Mouse (Mus musculus) embryonic fibroblast, embryonic 13.5 days (primary cell): ENCODE measurements around the gene Myo9b. TPM values are rescaled to one million over a fixed set of nuclear protein-coding genes. Genes with fewer than 3 reads are reported as not detected.

Experiments
- H3K27ac ChIP-seq: 2 replicates; pipeline ENCODE4 v1.5.1; 2012; ENCODE audit warnings: low read length, control low read depth, inconsistent platforms; ENCODE audit not compliant: insufficient read depth
- H3K4me1 ChIP-seq: 2 replicates; pipeline ENCODE4 v1.6.1; 2011; ENCODE audit warnings: low read length; ENCODE audit not compliant: control insufficient read depth, insufficient read depth
- H3K4me3 ChIP-seq: 2 replicates; pipeline ENCODE4 v1.5.1; 2011; ENCODE audit warnings: mild to moderate bottlenecking, control low read depth, low read length; ENCODE audit not compliant: insufficient read depth
- CTCF ChIP-seq: IDR thresholded peaks from 2 replicates; pipeline ENCODE4 v1.5.1; 2011; ENCODE audit warnings: mild to moderate bottlenecking, control low read depth, low read length, moderate library complexity, borderline replicate concordance; ENCODE audit not compliant: insufficient read depth
- POLR2A ChIP-seq: IDR thresholded peaks from 2 replicates; pipeline ENCODE4 v1.6.1; 2011; ENCODE audit warnings: low read depth, mild to moderate bottlenecking, control low read depth, low read length, moderate library complexity
- polyA plus RNA-seq: library from polyadenylated mRNA; stranded (reverse); fragments of >200 nt; gene quantifications from 2 replicates; pipeline ENCODE4 v1.2.4, GENCODE M21; 2011; ENCODE audit warnings: low read depth; ENCODE audit not compliant: missing spikeins, insufficient read length

Gene Myo9b
- polyA plus RNA-seq, 1 experiment = 67.5 TPM

- Histone ChIP-seq H3K27ac (no peak within 1 kb of the TSS), H3K4me3 (no peak within 1 kb of the TSS), H3K4me1 (peaks cover 4% of the 10 kb centered on the region; the same call in 1 of the 2 replicates)
- TF ChIP-seq POLR2A (no peak), CTCF (no peak)
These were observed 123.1 kb downstream of the Myo9b start, which contains the start of gene Ushbp1 for GRCm38 (mm10) chr8:71395629-71396028. Gene Ushbp1 (minus strand): TSS chr8:71395802.

DNA sequence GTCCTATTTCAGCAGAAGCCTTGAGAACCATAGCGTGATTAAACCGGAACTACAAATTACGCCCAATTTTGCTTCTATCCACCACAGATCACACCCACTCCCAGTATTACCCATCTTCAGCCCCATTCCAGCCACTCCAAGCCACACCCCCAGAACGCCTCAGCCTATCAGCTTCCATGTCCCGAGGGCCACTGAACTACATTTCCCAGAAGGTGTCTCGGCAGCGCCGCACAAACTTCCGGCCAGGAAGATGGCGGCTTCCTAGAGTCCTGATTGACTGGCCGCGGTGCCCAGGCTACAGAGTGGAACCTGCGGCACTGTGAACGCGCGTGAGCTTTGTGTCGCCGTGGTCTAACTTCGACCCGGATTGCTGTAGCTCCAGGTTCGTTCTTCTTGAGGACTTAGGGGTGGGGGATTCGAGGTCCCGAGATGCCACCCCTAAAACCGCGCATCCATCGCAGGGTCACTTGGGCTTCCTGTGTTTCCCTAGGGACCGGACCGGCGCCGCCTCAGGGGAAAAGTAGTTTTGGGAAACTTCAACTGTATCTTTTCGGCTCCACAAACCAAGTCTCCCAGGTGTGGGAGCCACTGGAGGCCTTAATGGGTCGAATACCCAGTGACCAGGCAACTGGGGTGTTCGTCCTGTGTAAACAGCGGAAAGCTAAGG lies 124.3 kb downstream of the Myo9b start, which contains the start of gene Babam1:
Gene Babam1 (plus strand): TSS at position 223 of the 667 bp plus-strand sequence.
- no peak within 1 kb of the TSS for H3K27ac ChIP-seq

GRCm38 (mm10) chr8:71397701-71398100 lies 125.2 kb downstream of the Myo9b start:
- TF ChIP-seq POLR2A (no peak), CTCF (no peak)

More for the DNA sequence above, 124.3 kb downstream of the Myo9b start, which contains the start of gene Babam1:
- H3K4me1 ChIP-seq = peaks cover 4% of the 10 kb centered on the region; the same call in 1 of the 2 replicates
- peak within 1 kb of the TSS; percentile 63 for H3K4me3 ChIP-seq
- TF ChIP-seq CTCF (no peak), POLR2A (peak; percentile 82)

GRCm38 (mm10) chr8:71400826-71401225 lies 128.3 kb downstream of the Myo9b start:
- no peak for TF ChIP-seq POLR2A
- no peak for TF ChIP-seq CTCF
- Histone ChIP-seq H3K4me3 (no peak overlapping the region), H3K27ac (no peak overlapping the region), H3K4me1 (peaks cover 4% of the 10 kb centered on the region; the same call in 1 of the 2 replicates)

More at GRCm38 (mm10) chr8:71397701-71398100, 125.2 kb downstream of the Myo9b start:
- peaks cover 4% of the 10 kb centered on the region; the same call in 1 of the 2 replicates for H3K4me1 ChIP-seq
- H3K4me3 ChIP-seq = peak overlapping the region; percentile 63
- no peak overlapping the region for H3K27ac ChIP-seq

DNA sequence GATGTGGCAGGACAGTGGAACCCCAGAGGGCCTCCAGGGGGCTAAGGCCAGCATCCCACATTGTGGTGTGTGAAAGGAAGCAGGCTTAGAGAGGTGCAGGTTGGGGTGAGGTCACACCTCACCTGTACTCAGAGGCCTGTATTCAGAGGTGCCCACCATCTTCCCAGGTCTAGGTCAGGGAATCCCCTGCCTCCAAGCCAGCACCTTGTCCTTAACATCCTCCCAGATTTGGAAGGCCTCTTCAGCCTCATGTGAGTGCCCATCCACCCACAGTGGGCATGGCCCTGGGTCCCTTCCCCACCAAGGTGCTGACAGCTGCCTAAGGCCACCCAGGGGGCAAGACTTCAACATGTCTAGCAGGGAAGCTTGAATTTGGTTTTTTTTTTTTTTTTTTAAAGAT lies 128.9 kb downstream of the Myo9b start:
- peaks cover 4% of the 10 kb centered on the region; the same call in 1 of the 2 replicates for H3K4me1 ChIP-seq
- no peak overlapping the region for H3K4me3 ChIP-seq
- no peak overlapping the region for H3K27ac ChIP-seq
- TF ChIP-seq POLR2A = no peak
- no peak for TF ChIP-seq CTCF

DNA sequence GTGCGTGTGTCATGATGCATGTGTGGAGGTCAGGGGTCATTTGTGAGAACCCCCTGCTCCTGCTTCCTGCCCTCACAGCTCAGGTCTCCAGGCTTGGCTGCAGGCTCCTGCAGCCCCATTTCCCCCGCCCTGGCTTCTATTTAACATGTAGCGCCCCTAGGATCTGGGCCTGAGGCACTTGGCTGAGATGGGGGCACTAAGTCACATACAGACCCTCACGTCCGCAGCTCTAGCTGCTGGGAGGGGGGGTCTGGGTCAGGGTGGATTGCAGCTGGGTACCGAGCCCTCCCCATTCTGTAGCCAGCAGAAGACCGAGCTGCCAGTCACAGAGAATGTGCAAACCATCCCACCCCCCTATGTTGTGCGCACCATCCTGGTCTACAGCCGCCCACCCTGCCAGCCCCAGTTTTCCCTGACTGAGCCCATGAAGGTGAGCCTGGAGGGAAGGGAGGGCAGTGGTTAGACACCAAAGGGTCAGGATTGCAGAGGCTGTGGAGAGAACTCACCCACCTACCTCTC lies 130.0 kb downstream of the Myo9b start:
- TF ChIP-seq POLR2A (no peak), CTCF (no peak)
- peaks cover 3% of the 10 kb centered on the region; the same call in 1 of the 2 replicates for H3K4me1 ChIP-seq
- no peak overlapping the region for H3K4me3 ChIP-seq
- H3K27ac ChIP-seq = no peak overlapping the region

DNA sequence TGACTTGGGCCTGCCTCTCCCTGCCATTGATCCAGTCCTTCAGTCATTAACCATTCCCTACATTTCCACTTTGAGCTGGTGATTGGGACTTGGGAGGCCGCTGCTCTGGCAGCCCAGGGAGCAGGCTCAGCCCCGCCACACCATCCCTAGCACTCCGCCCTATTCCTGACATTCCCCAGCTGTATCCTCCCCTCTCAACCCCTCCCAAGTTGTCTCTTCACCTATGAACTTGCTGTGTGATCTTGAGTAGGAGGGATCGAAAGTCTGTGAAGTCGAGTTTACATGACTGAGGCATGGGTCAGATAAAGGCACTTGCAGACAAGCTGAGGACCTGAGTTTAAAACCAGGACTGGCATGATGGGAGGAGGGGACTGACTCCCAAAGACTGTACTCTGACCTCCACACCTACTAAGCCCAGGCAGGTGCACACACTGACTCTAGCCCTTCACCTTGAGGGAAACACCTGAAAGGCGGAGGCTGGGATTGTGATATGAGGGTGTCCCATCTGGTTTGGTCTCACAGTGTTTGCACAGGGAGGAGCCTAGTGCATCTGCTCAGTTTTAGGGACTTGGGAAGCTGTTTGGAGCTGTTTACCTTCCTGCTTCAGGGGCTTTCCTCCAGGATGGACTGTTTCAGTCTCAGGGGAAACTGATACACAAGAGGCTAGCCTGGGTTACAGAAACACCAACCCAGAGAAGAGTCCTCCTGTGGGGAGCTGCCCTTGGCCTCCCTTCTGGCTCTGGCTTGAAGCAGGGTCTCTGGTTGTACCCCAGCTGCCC lies 130.8 kb downstream of the Myo9b start:
- H3K4me3 ChIP-seq = no peak overlapping the region
- no peak overlapping the region for H3K27ac ChIP-seq
- H3K4me1 ChIP-seq = no peaks in the 10 kb centered on the region
- TF ChIP-seq POLR2A = no peak
- no peak for TF ChIP-seq CTCF

GRCm38 (mm10) chr8:71404011-71404410 lies 131.5 kb downstream of the Myo9b start:
- Histone ChIP-seq H3K27ac (no peak overlapping the region), H3K4me3 (no peak overlapping the region), H3K4me1 (no peaks in the 10 kb centered on the region)
- TF ChIP-seq CTCF (no peak), POLR2A (no peak)

DNA sequence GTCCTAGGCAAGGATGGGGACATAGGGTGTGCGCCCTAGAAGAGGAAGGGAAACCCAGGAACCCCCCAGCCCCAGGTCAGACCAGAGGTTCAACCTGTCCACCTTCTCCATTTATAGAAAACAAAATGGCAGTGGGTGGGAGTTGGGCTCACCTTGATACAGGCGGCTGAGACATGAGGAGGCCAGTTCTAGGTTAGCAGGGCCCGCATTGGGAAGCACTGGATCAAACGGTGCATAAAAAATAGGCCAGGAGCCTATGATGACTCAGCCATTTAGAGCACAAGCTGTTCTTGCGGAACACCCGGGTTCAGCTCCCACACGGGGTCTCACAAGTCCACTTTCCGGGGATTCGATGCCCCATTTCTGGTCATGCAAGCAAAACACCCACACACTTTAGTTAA lies 132.4 kb downstream of the Myo9b start:
- Histone ChIP-seq H3K4me1 (no peaks in the 10 kb centered on the region), H3K27ac (no peak overlapping the region), H3K4me3 (no peak overlapping the region)
- no peak for TF ChIP-seq CTCF
